Mouse (Mus musculus) myocyte (in vitro differentiated cells): ENCODE measurements around the gene Spsb1. TPM values are rescaled to one million over a fixed set of nuclear protein-coding genes. Genes with fewer than 3 reads are reported as not detected.

Experiments used
- H3K27me3 ChIP-seq: one replicate; pipeline ENCODE4 v1.6.1; 2011; ENCODE audit not compliant: control insufficient read depth, insufficient read depth, insufficient read length
- H3K36me3 ChIP-seq: one replicate; pipeline ENCODE4 v1.6.1; 2011; ENCODE audit not compliant: control insufficient read depth, insufficient read depth
- H3K4me2 ChIP-seq: one replicate; pipeline ENCODE4 v1.6.1; 2011; ENCODE audit warnings: low read depth, control low read depth
- H3K4me3 ChIP-seq: one replicate; pipeline ENCODE4 v1.5.1; 2011; ENCODE audit warnings: mild to moderate bottlenecking, control low read depth, moderate library complexity
- H3K79me2 ChIP-seq: one replicate; pipeline ENCODE4 v1.6.1; 2011; ENCODE audit not compliant: control insufficient read depth, insufficient read depth
- H3ac ChIP-seq: one replicate; pipeline ENCODE4 v1.6.1; 2011; ENCODE audit not compliant: control insufficient read depth, insufficient read length
- CEBPB ChIP-seq: IDR thresholded peaks from 2 replicates; pipeline ENCODE4 v1.6.1; 2011; ENCODE audit warnings: mild to moderate bottlenecking, moderate library complexity; ENCODE audit not compliant: poor library complexity, insufficient read depth, severe bottlenecking
- E2F4 ChIP-seq: IDR thresholded peaks from one replicate; pipeline ENCODE4 v1.6.1; 2011; ENCODE audit warnings: mild to moderate bottlenecking, control low read depth, moderate library complexity; ENCODE audit not compliant: insufficient read depth
- MAX ChIP-seq: IDR thresholded peaks from one replicate; pipeline ENCODE4 v1.6.1; 2011; ENCODE audit warnings: low read depth, mild to moderate bottlenecking, control low read depth
- MYOD1 ChIP-seq, 3 experiments: IDR thresholded peaks; one replicate each; pipeline ENCODE4 v1.6.1; 2011; ENCODE audit warnings: control low read depth in 2 of 3, low read depth in 2 of 3, mild to moderate bottlenecking in 2 of 3, moderate library complexity in 1 of 3; ENCODE audit not compliant: insufficient read length in 2 of 3, control insufficient read depth in 1 of 3
- MYOG ChIP-seq, 3 experiments: IDR thresholded peaks; one replicate each; pipeline ENCODE4 v1.6.1; 2011; ENCODE audit warnings: control low read depth in 2 of 3, low read depth in 2 of 3, mild to moderate bottlenecking in 2 of 3; ENCODE audit not compliant: insufficient read length in 2 of 3, control insufficient read depth in 1 of 3, insufficient read depth in 1 of 3
- POLR2A ChIP-seq: IDR thresholded peaks from one replicate; pipeline ENCODE4 v1.6.1; 2011; ENCODE audit warnings: low read depth, mild to moderate bottlenecking, control low read depth, moderate library complexity; ENCODE audit not compliant: insufficient read length
- POLR2AphosphoS2 ChIP-seq: IDR thresholded peaks from one replicate; pipeline ENCODE4 v1.6.1; 2011; ENCODE audit warnings: low read depth, control low read depth; ENCODE audit not compliant: insufficient read length
- REST ChIP-seq: IDR thresholded peaks from one replicate; pipeline ENCODE4 v1.6.1; 2011; ENCODE audit warnings: mild to moderate bottlenecking, control low read depth, moderate library complexity; ENCODE audit not compliant: insufficient read depth, insufficient read length
- SRF ChIP-seq: IDR thresholded peaks from one replicate; pipeline ENCODE4 v1.6.1; 2011; ENCODE audit warnings: low read depth; ENCODE audit not compliant: control insufficient read depth, insufficient read length
- TCF12 ChIP-seq: IDR thresholded peaks from one replicate; pipeline ENCODE4 v1.6.1; 2011; ENCODE audit warnings: mild to moderate bottlenecking, control low read depth; ENCODE audit not compliant: poor library complexity, insufficient read depth, severe bottlenecking
- TCF3 ChIP-seq: IDR thresholded peaks from one replicate; pipeline ENCODE4 v1.6.1; 2011; ENCODE audit warnings: low read depth, control low read depth; ENCODE audit not compliant: insufficient read length
- USF1 ChIP-seq: IDR thresholded peaks from one replicate; pipeline ENCODE4 v1.6.1; 2011; ENCODE audit warnings: low read depth, mild to moderate bottlenecking, control low read depth, moderate library complexity
- polyA plus RNA-seq: library from polyadenylated mRNA; unstranded; fragments of >200 nt; fragmentation: generic; extraction: Trizol; gene quantifications from one replicate; pipeline ENCODE4 v1.2.1, GENCODE M21; 2012; ENCODE audit warnings: missing spikeins

The Spsb1 gene
- polyA plus RNA-seq, 1 experiment = 22.6 TPM

DNA sequence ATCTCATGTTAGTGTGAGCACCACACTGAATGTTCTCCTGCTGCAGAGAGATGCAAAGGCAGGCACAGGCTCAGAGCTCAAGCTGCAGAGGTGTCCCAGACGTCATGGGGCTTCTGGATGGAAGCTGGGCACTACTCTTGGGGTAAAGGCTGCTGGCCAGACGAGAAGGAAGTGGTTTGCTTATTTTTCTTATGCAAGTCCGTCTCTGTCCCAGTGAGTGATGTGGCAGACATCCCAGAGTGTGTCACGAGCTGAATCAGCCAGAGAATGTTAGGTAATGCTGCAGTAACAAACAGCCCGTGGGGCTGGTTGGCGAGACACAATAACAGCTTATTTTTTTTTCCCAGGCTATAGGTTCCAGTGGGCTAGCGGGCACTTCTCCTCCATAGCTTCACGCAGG lies 96.3 kb downstream of the Spsb1 start:
- TF ChIP-seq TCF12 = no peak
- peak; percentile 59; the same call in 1 of the 2 replicates for TF ChIP-seq CEBPB
- Histone ChIP-seq H3K4me3 (no peak overlapping the region), H3K79me2 (no peaks in the 10 kb centered on the region), H3ac (no peak overlapping the region), H3K27me3 (no peaks in the 10 kb centered on the region), H3K4me2 (no peak overlapping the region), H3K36me3 (no peaks in the 10 kb centered on the region)

- Histone ChIP-seq H3K4me3 (no peak overlapping the region), H3ac (no peak overlapping the region), H3K4me2 (no peak overlapping the region), H3K27me3 (no peaks in the 10 kb centered on the region), H3K36me3 (no peaks in the 10 kb centered on the region), H3K79me2 (no peaks in the 10 kb centered on the region)
- TF ChIP-seq SRF (no peak), POLR2AphosphoS2 (no peak), TCF3 (no peak), CEBPB (no peak), USF1 (no peak), MYOD1 (IDR thresholded peaks at IDR 0.05; ENCODE audit: control insufficient read depth in 1 of 3, insufficient read length in 2 of 3, low read depth in 2 of 3) (no peak)
Observed at GRCm38 (mm10) chr4:149858097-149858496, 96.7 kb downstream of the Spsb1 start.

DNA sequence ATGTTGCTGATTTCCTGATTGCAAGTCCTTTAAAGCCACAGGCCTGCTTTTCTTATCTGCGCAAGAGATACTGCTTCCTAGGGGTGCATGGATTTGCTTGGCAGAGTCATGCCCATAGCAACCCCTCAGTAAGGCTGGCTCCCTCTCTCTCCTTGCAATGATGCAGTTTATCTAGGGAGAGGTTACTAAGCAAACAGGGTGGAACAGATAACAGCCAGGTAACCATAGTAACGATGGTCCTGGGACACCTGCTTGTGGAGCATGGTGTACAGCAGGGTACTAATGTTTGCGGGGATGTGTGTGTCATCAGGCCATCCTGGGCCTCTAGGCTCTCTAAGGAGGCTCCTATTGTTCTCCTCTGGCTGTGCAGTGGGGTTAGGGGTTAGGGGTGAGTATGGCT lies 97.2 kb downstream of the Spsb1 start:
- Histone ChIP-seq H3K4me2 (no peak overlapping the region), H3K27me3 (no peaks in the 10 kb centered on the region), H3K4me3 (no peak overlapping the region), H3K79me2 (no peaks in the 10 kb centered on the region), H3K36me3 (no peaks in the 10 kb centered on the region), H3ac (no peak overlapping the region)
- TF ChIP-seq TCF12 (no peak), POLR2A (no peak), POLR2AphosphoS2 (no peak), MAX (no peak), TCF3 (no peak), E2F4 (no peak), REST (no peak), MYOG (IDR thresholded peaks at IDR 0.05; ENCODE audit: control insufficient read depth in 1 of 3, insufficient read depth in 1 of 3, insufficient read length in 2 of 3, low read depth in 2 of 3) (no peak), USF1 (no peak), MYOD1 (IDR thresholded peaks at IDR 0.05; ENCODE audit: control insufficient read depth in 1 of 3, insufficient read length in 2 of 3, low read depth in 2 of 3) (no peak), SRF (no peak), CEBPB (no peak)

DNA sequence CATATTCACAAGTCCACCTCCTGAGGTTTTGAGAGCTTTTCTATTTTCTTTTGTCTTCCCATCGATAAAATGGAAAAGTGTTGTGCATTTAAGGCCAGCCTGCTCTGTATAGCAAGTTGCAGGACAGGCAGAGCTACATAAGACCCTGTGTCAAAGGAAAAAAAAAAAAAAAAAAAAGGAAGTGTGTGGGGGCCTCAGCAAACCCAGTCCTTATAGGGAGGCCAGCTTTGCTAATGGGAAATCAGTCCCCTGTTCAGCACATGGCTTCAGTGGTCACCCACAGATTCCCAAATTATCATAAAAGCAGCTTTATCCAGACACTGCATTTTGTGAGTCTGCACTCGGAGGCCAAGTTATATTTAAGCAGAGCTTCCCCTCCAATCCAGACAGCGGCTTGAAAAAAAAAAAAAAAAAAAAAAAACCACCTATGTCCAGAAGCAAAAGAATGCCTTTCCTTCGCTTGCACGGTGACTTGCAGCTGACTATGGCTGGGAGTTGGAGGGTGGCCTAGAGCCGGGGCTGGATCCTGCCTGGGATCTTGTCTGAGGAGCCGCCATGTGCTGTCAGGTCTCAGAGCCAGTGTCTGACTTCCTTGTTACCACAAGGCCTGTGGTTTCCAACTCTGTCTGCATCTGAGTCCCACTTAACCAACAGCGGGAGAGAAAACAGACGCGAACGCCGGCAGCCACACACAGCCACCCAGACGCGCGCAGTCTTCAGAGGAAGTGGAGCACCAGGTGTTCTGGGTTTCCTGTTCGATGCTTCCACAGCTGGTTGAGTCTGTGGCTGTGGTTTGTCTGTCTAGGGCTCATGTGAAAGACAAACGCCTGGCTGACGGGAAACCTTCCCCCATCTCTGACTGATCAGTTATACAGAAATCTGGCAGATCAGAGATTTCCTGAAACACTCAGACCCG lies 98.7 kb downstream of the Spsb1 start:
- no peak overlapping the region for H3K4me2 ChIP-seq
- H3K79me2 ChIP-seq = no peaks in the 10 kb centered on the region

More for the DNA sequence above, 98.7 kb downstream of the Spsb1 start:
- Histone ChIP-seq H3K27me3 (no peaks in the 10 kb centered on the region), H3ac (no peak overlapping the region), H3K36me3 (no peaks in the 10 kb centered on the region), H3K4me3 (no peak overlapping the region)
- no peak for TF ChIP-seq SRF
- no peak for TF ChIP-seq TCF12
- TF ChIP-seq MYOD1 (IDR thresholded peaks at IDR 0.05; ENCODE audit: control insufficient read depth in 1 of 3, insufficient read length in 2 of 3, low read depth in 2 of 3) = peak in 1 of 3 experiments; percentile 15
- no peak for TF ChIP-seq REST
- no peak for TF ChIP-seq CEBPB
- TF ChIP-seq TCF3 = no peak
- TF ChIP-seq MYOG (IDR thresholded peaks at IDR 0.05; ENCODE audit: control insufficient read depth in 1 of 3, insufficient read depth in 1 of 3, insufficient read length in 2 of 3, low read depth in 2 of 3) = peak in 1 of 3 experiments; percentile 43
- no peak for TF ChIP-seq POLR2A
- no peak for TF ChIP-seq POLR2AphosphoS2
- TF ChIP-seq USF1 = no peak
- no peak for TF ChIP-seq E2F4
- no peak for TF ChIP-seq MAX
